Mouse (Mus musculus): ENCODE results near the gene Olfr796. TPM values are rescaled to one million over a fixed set of nuclear protein-coding genes. Genes with fewer than 3 reads are reported as not detected.
A peak's percentile ranks its signal among the peaks of the same experiment; 100 is the strongest.

The Olfr796 gene
- polyA plus RNA-seq (2015; fragmentation: Nextera tagmentation; extraction: Ambion mirVana) = not detected in 2 replicates

GRCm38 (mm10) chr10:129612470-129612869, at the start of gene Olfr796:
Gene Olfr796, minus strand, starts transcription at chr10:129612570.
- H3K4me2 ChIP-seq = no peak within 1 kb of the TSS
- H3K4me3 ChIP-seq = no peak within 1 kb of the TSS
- H3K9ac ChIP-seq = no peak within 1 kb of the TSS
- H3K27ac ChIP-seq = no peak within 1 kb of the TSS
- no peaks in the 10 kb centered on the region for H3K36me3 ChIP-seq
- no peaks in the 10 kb centered on the region for H3K4me1 ChIP-seq (replicated peaks)
- no peak for ATAC-seq (replicated peaks; ENCODE audit: insufficient number of reproducible peaks, insufficient read depth, low FRiP score, low read depth)
- H3K9me3 ChIP-seq (replicated peaks) = no peaks in the 10 kb centered on the region
- WGBS = 90% methylated on average over 1 of the region's 1 CpGs
- no peaks in the 10 kb centered on the region for H3K27me3 ChIP-seq

GRCm38 (mm10) chr10:129657394-129657793, 45.0 kb upstream of the Olfr796 start, which contains the start of gene Olfr800:
Gene Olfr800, plus strand, starts transcription at chr10:129657694.
- Histone ChIP-seq H3K9me3 (replicated peaks) (no peaks in the 10 kb centered on the region), H3K36me3 (no peaks in the 10 kb centered on the region), H3K4me2 (no peak within 1 kb of the TSS), H3K27me3 (no peaks in the 10 kb centered on the region), H3K9ac (no peak within 1 kb of the TSS), H3K4me1 (replicated peaks) (no peaks in the 10 kb centered on the region), H3K4me3 (no peak within 1 kb of the TSS), H3K27ac (no peak within 1 kb of the TSS)
- no peak for ATAC-seq (replicated peaks; ENCODE audit: insufficient number of reproducible peaks, insufficient read depth, low FRiP score, low read depth)

GRCm38 (mm10) chr10:129651763-129652162, 39.4 kb upstream of the Olfr796 start:
- no peaks in the 10 kb centered on the region for H3K9me3 ChIP-seq (replicated peaks)
- no peaks in the 10 kb centered on the region for H3K36me3 ChIP-seq
- H3K27me3 ChIP-seq = no peaks in the 10 kb centered on the region
- H3K4me3 ChIP-seq = no peak overlapping the region
- WGBS = 67% methylated on average over 1 of the region's 1 CpGs
- no peak overlapping the region for H3K4me2 ChIP-seq
- ATAC-seq (replicated peaks; ENCODE audit: insufficient number of reproducible peaks, insufficient read depth, low FRiP score, low read depth) = no peak
- H3K9ac ChIP-seq = no peak overlapping the region
- no peaks in the 10 kb centered on the region for H3K4me1 ChIP-seq (replicated peaks)
- no peak overlapping the region for H3K27ac ChIP-seq

DNA sequence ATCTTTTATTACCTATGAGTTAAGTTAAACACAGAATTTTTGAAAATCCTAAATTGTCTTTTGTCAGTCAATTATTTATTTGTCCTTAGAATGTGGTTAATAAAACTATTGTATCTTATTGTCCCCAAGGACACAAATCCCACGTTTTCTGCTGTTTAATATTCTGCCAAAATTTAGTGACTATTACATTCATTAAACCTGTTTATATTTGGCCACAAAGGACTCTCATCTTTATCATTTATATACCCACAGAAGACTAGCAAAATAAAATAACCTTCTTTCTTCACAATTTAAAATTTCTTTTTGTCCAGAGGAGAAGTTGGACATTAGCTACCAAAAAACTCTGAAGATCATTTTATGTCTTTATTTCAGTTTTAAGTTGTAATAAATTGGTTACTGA, 24.8 kb upstream of the Olfr796 start, which contains the start of gene Olfr799:
TSS of gene Olfr799 (plus strand) at position 301 of the 400 bp plus-strand sequence.
- Histone ChIP-seq H3K36me3 (no peaks in the 10 kb centered on the region), H3K9me3 (replicated peaks) (no peaks in the 10 kb centered on the region), H3K27me3 (no peaks in the 10 kb centered on the region), H3K9ac (no peak within 1 kb of the TSS), H3K4me2 (no peak within 1 kb of the TSS), H3K4me1 (replicated peaks) (no peaks in the 10 kb centered on the region), H3K27ac (no peak within 1 kb of the TSS), H3K4me3 (no peak within 1 kb of the TSS)
- WGBS = 18% methylated on average over 1 of the region's 1 CpGs
- no peak for ATAC-seq (replicated peaks; ENCODE audit: insufficient number of reproducible peaks, insufficient read depth, low FRiP score, low read depth)

DNA sequence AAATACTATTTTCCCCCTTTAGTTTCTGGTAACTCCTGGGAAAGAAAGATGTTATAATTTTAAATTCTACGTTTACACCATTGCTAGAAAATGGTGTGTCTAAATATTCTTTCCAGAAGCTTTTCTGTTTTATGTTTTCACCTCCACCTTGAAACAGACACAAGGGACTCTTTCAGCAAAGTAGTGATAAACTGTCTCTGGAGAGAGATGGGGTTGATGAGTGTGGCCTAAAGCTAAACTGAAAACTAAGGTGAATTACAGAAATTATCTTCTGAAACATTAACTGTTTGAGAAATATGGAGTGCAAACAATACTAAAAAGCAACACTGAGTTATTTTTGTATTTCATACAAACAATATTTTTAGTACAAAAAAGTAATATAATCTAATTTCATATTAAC, 15.5 kb upstream of the Olfr796 start, which contains the start of gene Olfr798:
TSS of gene Olfr798 (minus strand) at position 101 of the 400 bp plus-strand sequence.
- Histone ChIP-seq H3K27me3 (no peaks in the 10 kb centered on the region), H3K4me3 (no peak within 1 kb of the TSS), H3K4me1 (replicated peaks) (no peaks in the 10 kb centered on the region), H3K27ac (no peak within 1 kb of the TSS), H3K9ac (no peak within 1 kb of the TSS), H3K4me2 (no peak within 1 kb of the TSS), H3K9me3 (replicated peaks) (no peaks in the 10 kb centered on the region), H3K36me3 (no peaks in the 10 kb centered on the region)
- ATAC-seq (replicated peaks; ENCODE audit: insufficient number of reproducible peaks, insufficient read depth, low FRiP score, low read depth) = no peak
- WGBS = 63% methylated on average over 1 of the region's 1 CpGs

GRCm38 (mm10) chr10:129623251-129623650, 10.9 kb upstream of the Olfr796 start:
- Histone ChIP-seq H3K9me3 (replicated peaks) (no peaks in the 10 kb centered on the region), H3K4me2 (no peak overlapping the region), H3K4me3 (no peak overlapping the region), H3K27me3 (no peaks in the 10 kb centered on the region), H3K9ac (no peak overlapping the region), H3K36me3 (no peaks in the 10 kb centered on the region), H3K27ac (no peak overlapping the region), H3K4me1 (replicated peaks) (no peaks in the 10 kb centered on the region)
- ATAC-seq (replicated peaks; ENCODE audit: insufficient number of reproducible peaks, insufficient read depth, low FRiP score, low read depth) = no peak

DNA sequence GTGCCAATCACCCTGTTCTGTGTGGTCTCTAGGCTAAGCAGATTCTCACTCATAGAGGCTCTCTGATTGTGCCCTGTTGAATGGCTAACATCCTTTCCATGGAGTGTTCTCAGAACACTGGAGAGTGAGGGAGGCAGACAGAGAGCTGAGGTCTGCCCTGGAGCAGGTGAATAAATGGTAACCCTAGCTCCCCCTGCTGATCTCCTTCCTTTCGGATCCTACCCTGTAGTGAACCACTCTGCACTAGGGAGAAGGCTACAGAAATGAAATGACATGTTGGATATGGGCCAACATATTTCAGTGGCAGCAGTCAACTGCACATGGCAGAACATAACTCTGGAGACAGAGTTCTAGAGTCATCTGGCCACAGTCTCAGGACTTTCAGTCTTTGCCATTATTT, 9.4 kb upstream of the Olfr796 start:
- Histone ChIP-seq H3K4me1 (replicated peaks) (no peaks in the 10 kb centered on the region), H3K36me3 (no peaks in the 10 kb centered on the region), H3K4me2 (no peak overlapping the region), H3K9ac (no peak overlapping the region), H3K4me3 (no peak overlapping the region), H3K27ac (no peak overlapping the region), H3K27me3 (no peaks in the 10 kb centered on the region), H3K9me3 (replicated peaks) (no peaks in the 10 kb centered on the region)
- 0 out of 2 replicates have a peak, but pooled peaks have one; percentile 4 for ATAC-seq (replicated peaks; ENCODE audit: insufficient number of reproducible peaks, insufficient read depth, low FRiP score, low read depth)
- WGBS = 5% methylated on average over 1 of the region's 1 CpGs

- Histone ChIP-seq H3K4me1 (replicated peaks) (no peaks in the 10 kb centered on the region), H3K9ac (no peak overlapping the region), H3K27me3 (no peaks in the 10 kb centered on the region), H3K27ac (no peak overlapping the region), H3K4me2 (no peak overlapping the region), H3K36me3 (no peaks in the 10 kb centered on the region), H3K9me3 (replicated peaks) (no peaks in the 10 kb centered on the region), H3K4me3 (no peak overlapping the region)
- ATAC-seq (replicated peaks; ENCODE audit: insufficient number of reproducible peaks, insufficient read depth, low FRiP score, low read depth) = no peak
- 70% methylated on average over 1 of the region's 1 CpGs for WGBS
These were observed 35.3 kb downstream of the Olfr796 start for GRCm38 (mm10) chr10:129577066-129577465.

GRCm38 (mm10) chr10:129567355-129567754, 45.0 kb downstream of the Olfr796 start, which contains the start of gene Olfr794:
Gene Olfr794, plus strand, starts transcription at chr10:129567655.
- no peak within 1 kb of the TSS for H3K27ac ChIP-seq
- no peaks in the 10 kb centered on the region for H3K36me3 ChIP-seq
- no peaks in the 10 kb centered on the region for H3K27me3 ChIP-seq
- no peak within 1 kb of the TSS for H3K4me3 ChIP-seq
- no peaks in the 10 kb centered on the region for H3K9me3 ChIP-seq (replicated peaks)
- WGBS = 66% methylated on average over 2 of the region's 2 CpGs
- H3K4me2 ChIP-seq = no peak within 1 kb of the TSS
- no peaks in the 10 kb centered on the region for H3K4me1 ChIP-seq (replicated peaks)
- no peak within 1 kb of the TSS for H3K9ac ChIP-seq
- no peak for ATAC-seq (replicated peaks; ENCODE audit: insufficient number of reproducible peaks, insufficient read depth, low FRiP score, low read depth)

Small RNA genes within 50 kb of the gene (microRNA-seq; reads per million reads assigned to microRNA genes)
- not detected for gene Gm23252

Other genes with a start within 250 kb of the Olfr796 start
- 0.04 and 0.09 TPM in 2 replicates for gene Olfr784, start 228.5 kb downstream of the Olfr796 start, polyA plus RNA-seq (2015; fragmentation: Nextera tagmentation; extraction: Ambion mirVana)
- not detected in 2 replicates for gene Olfr785, start 207.1 kb downstream of the Olfr796 start, polyA plus RNA-seq (2015; fragmentation: Nextera tagmentation; extraction: Ambion mirVana)
- gene Olfr786, start 185.3 kb downstream of the Olfr796 start, polyA plus RNA-seq (2015; fragmentation: Nextera tagmentation; extraction: Ambion mirVana) = not detected in 2 replicates
- not detected in 2 replicates for gene Olfr787, start 150.7 kb downstream of the Olfr796 start, polyA plus RNA-seq (2015; fragmentation: Nextera tagmentation; extraction: Ambion mirVana)
- gene Olfr788, start 141.6 kb downstream of the Olfr796 start, polyA plus RNA-seq (2015; fragmentation: Nextera tagmentation; extraction: Ambion mirVana) = not detected in 2 replicates
- not detected in 2 replicates for gene Olfr789, start 127.8 kb downstream of the Olfr796 start, polyA plus RNA-seq (2015; fragmentation: Nextera tagmentation; extraction: Ambion mirVana)
- not detected in 2 replicates for gene Olfr790, start 114.1 kb downstream of the Olfr796 start, polyA plus RNA-seq (2015; fragmentation: Nextera tagmentation; extraction: Ambion mirVana)
- not detected in 2 replicates for gene Olfr791, start 90.8 kb downstream of the Olfr796 start, polyA plus RNA-seq (2015; fragmentation: Nextera tagmentation; extraction: Ambion mirVana)
- not detected in 2 replicates for gene Olfr792, start 73.4 kb downstream of the Olfr796 start, polyA plus RNA-seq (2015; fragmentation: Nextera tagmentation; extraction: Ambion mirVana)
- not detected in 2 replicates for gene Olfr794, start 44.9 kb downstream of the Olfr796 start, polyA plus RNA-seq (2015; fragmentation: Nextera tagmentation; extraction: Ambion mirVana)
- gene Olfr798, start 15.4 kb upstream of the Olfr796 start, polyA plus RNA-seq (2015; fragmentation: Nextera tagmentation; extraction: Ambion mirVana) = not detected in 2 replicates
- gene Olfr799, start 24.9 kb upstream of the Olfr796 start, polyA plus RNA-seq (2015; fragmentation: Nextera tagmentation; extraction: Ambion mirVana) = not detected in 2 replicates
- not detected in 2 replicates for gene Olfr800, start 45.1 kb upstream of the Olfr796 start, polyA plus RNA-seq (2015; fragmentation: Nextera tagmentation; extraction: Ambion mirVana)
- not detected in 2 replicates for gene Olfr801, start 61.3 kb upstream of the Olfr796 start, polyA plus RNA-seq (2015; fragmentation: Nextera tagmentation; extraction: Ambion mirVana)
- not detected in 2 replicates for gene Olfr802, start 75.6 kb upstream of the Olfr796 start, polyA plus RNA-seq (2015; fragmentation: Nextera tagmentation; extraction: Ambion mirVana)
- gene Olfr803, start 81.7 kb upstream of the Olfr796 start, polyA plus RNA-seq (2015; fragmentation: Nextera tagmentation; extraction: Ambion mirVana) = not detected in 2 replicates
- not detected in 2 replicates for gene Olfr804, start 90.6 kb upstream of the Olfr796 start, polyA plus RNA-seq (2015; fragmentation: Nextera tagmentation; extraction: Ambion mirVana)
- not detected in 2 replicates for gene Olfr805, start 116.8 kb upstream of the Olfr796 start, polyA plus RNA-seq (2015; fragmentation: Nextera tagmentation; extraction: Ambion mirVana)
- gene Olfr806, start 129.4 kb upstream of the Olfr796 start, polyA plus RNA-seq (2015; fragmentation: Nextera tagmentation; extraction: Ambion mirVana) = not detected in 2 replicates
- gene Olfr807, start 145.2 kb upstream of the Olfr796 start, polyA plus RNA-seq (2015; fragmentation: Nextera tagmentation; extraction: Ambion mirVana) = not detected in 2 replicates
- not detected in 2 replicates for gene Olfr808, start 152.9 kb upstream of the Olfr796 start, polyA plus RNA-seq (2015; fragmentation: Nextera tagmentation; extraction: Ambion mirVana)
- not detected in 2 replicates for gene Olfr809, start 162.1 kb upstream of the Olfr796 start, polyA plus RNA-seq (2015; fragmentation: Nextera tagmentation; extraction: Ambion mirVana)
- gene Olfr810, start 182.3 kb upstream of the Olfr796 start, polyA plus RNA-seq (2015; fragmentation: Nextera tagmentation; extraction: Ambion mirVana) = not detected in 2 replicates
- not detected in 2 replicates for gene Olfr811, start 191.8 kb upstream of the Olfr796 start, polyA plus RNA-seq (2015; fragmentation: Nextera tagmentation; extraction: Ambion mirVana)
- gene Olfr812, start 233.5 kb upstream of the Olfr796 start, polyA plus RNA-seq (2015; fragmentation: Nextera tagmentation; extraction: Ambion mirVana) = not detected in 2 replicates
- not detected in 2 replicates for gene Olfr813, start 242.8 kb upstream of the Olfr796 start, polyA plus RNA-seq (2015; fragmentation: Nextera tagmentation; extraction: Ambion mirVana)